Mouse (Mus musculus): Measurements from ENCODE around the gene Ndrg4.

Gene Ndrg4

DNA sequence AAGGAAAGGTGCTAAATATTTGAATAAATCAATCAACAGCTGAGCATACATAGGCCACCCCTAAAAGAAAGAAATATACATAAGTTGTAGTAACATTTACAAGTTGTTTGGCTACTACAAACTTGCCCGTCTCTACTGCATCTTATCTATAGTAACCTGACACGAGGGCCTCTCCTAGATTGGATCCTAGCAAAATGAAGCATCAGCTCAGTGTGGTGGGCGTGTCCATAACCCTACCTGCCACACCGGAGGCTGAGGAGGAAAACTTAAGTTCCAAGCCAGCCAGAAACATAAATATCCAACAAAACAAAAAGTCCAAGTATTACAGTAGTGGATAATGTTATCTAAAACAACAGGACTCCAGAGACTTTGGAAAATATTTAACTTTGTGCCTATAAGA lies 50.8 kb downstream of the Ndrg4 start:
- no peak for DNase-seq

DNA sequence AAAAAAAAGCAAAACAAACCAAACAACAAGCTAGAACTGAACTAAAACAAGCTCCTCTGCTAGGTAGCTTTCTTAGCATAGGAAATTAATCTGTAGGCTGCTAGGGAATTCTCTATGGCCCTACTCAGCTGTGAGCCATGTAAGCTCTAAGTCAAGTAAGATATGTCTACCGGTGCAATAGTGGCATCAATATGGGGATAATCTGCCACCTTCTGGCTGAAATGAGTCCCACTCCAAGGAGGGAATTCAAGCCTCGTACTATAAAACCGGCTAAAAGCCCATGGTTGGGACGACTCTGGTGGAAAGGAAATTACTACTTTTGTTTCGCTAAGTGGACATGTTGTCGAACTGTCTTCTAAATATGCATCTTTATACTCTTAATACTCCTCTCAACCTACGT lies 61.8 kb downstream of the Ndrg4 start:
- DNase-seq, result no peak

DNA sequence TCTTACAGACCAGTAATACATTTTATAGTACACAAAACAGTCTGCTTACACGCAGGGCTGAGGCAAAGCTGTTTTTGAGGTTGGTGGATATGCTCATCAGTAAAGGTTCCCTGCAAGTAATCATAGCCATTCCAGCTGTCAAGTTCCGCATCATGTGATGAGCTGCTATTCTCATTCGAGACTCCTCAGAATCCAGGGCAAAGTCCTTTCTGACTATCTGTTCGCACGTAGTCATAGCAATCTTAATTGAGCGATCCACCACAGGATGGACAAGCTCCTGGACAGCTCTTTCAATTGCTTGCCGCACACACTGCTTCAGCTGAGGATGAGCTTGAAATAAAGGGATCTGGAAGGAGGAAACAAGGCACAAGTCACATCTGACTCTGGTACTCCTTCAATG lies 65.0 kb downstream of the Ndrg4 start:
- no peak for DNase-seq

DNA sequence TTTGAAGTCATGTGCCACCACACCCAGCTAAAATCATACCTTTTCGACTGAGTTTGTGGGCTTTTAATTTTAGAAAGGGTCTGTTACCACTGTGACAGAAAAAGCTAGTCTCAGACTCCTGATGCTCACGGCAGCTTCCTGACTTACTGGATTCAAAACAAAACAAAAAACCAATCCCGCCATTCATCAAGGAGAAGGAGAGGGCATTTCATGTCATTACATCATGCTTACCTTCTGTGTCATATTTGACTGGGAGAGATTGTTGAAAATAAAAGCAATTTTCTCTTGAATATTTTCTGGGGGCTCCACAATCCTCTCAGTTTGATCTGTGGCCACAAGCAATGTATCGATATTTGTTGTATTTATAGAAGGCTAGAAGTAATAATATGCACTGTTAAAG lies 71.2 kb downstream of the Ndrg4 start:
- no peak for DNase-seq

DNA sequence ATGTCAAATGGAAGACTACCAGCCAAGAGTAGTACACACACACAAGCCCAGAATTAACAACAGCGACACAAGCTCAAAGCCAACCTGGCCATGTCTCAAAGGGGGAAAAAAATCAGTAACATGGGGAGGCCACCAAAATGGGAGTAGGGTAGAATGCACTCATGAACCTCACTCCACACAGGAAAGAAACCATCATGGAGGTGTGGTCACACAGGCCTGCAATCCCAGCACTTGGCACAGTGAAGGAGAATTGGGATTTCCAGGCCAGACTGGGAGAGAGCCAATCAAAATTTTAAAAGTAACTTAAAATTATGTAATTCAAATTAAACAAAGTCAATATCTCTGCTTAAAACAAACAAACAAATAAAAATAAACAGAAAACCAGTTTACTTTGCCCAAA lies 75.1 kb downstream of the Ndrg4 start:
- no peak for DNase-seq

DNA sequence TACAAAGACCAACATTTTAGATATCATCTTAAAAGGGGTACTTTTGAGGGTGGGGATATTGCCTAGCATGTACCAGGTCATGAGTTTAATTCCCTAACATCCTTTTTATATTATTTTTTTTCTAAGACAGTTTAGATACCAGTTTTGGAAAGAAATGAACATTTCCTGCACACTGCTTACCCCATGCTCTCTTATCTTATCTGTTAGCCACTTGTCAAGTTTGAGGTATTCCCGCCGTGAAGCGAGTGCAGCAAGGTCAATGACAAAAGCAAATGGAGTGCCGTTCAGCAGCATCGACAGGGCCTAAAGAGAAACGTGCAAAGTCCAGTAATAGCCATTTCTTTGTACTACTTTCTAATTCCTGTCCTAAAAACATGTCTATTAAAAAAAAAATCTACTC lies 83.5 kb downstream of the Ndrg4 start:
- no peak for DNase-seq

DNA sequence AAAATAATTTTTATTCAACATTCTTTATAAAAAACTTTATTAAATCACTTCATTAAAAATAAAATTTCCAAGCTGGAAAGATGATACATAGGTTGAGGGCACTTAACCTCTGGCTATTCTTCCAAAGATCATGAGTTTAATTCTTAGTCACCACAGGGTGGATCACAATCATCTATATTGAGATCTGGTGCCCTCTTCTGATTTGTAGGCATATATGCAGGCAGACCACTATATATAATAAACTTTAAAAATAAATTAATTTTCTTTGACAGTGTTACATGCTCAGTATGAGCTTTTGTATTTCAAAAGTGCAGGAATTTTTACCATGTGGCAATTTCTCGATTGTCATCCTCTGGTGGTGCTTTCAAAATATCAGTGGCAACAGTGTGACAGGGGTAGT lies 87.4 kb downstream of the Ndrg4 start:
- no peak for DNase-seq

Data from cerebellum, adult 8-10 months (tissue).